Mouse (Mus musculus): ENCODE measurements around the gene Lcn12.

Lcn12 gene

DNA sequence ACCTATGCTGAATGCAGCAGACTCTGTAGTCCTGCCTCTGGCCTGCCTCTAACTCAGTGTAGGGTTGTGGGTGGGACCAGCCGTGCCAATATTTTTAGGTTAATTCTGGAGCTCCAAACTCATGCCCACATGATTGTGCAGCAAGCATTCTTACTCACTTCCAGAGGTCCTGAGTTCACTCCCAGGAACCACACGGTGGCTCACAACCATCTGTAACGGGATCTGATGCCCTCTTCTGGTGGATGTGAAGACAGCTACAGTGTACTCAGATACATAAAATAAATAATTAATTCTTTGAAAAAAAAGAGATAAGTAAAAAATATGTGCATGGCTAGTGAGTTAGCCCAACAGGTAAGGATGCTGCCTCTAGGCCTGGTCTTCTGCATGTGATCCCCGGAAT lies 2.8 kb upstream of the Lcn12 start:
- in situ Hi-C loops (cut with MboI, MseI): no loop called here

DNA sequence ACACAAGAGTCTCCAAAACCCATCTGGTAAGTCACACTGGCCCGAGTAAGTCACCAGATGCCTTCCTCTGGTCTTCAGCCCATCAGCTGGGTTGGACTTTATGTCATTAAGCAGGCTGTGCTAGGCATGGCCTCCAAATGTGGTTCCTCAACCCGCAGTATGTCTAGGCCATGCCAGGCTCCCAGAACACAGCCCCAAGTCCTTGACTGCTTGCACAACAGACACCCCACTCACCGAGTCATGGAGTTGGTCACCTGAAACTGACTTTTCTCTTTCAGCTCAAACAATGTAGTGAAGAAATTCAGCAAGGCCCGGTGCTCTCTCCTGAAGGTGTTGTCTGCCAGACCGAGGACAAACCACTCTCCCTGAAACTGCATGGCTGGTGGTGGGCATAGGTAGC lies 723 bp downstream of the Lcn12 start:
- in situ Hi-C loops (cut with MboI, MseI): no loop called here

GRCm38 (mm10) chr2:25488671-25489068 lies 5.0 kb downstream of the Lcn12 start:
- in situ Hi-C loops (cut with MboI, MseI): no loop called here

- in situ Hi-C loops (cut with MboI, MseI): no loop called here
Observed at GRCm38 (mm10) chr2:25487965-25488670, 5.6 kb downstream of the Lcn12 start.

GRCm38 (mm10) chr2:25484901-25485647 lies 8.6 kb downstream of the Lcn12 start:
- in situ Hi-C loops (cut with MboI, MseI): no loop called here

DNA sequence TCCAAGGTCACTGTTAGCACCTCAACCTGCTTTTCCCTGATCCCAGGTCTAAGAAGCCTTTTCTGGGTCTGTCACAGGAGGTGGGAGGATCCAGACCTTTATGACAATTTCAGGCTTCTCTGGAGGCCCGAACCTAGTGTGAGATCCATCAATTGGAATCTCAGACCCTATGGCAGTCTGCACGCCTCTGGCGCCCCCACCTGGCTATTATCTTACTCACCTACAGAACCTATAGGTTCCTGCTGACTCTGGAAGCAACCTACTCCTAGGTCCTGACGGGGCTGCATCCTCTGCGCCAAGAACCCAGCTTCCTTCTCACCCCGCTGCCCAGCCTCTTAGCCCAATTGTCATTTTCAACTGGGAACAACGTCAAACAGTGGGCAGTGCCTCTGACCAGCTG lies 10.7 kb downstream of the Lcn12 start:
- in situ Hi-C loops (cut with MboI, MseI): no loop called here

GRCm38 (mm10) chr2:25480541-25480940 lies 13.2 kb downstream of the Lcn12 start:
- in situ Hi-C loops (cut with MboI, MseI): no loop called here

DNA sequence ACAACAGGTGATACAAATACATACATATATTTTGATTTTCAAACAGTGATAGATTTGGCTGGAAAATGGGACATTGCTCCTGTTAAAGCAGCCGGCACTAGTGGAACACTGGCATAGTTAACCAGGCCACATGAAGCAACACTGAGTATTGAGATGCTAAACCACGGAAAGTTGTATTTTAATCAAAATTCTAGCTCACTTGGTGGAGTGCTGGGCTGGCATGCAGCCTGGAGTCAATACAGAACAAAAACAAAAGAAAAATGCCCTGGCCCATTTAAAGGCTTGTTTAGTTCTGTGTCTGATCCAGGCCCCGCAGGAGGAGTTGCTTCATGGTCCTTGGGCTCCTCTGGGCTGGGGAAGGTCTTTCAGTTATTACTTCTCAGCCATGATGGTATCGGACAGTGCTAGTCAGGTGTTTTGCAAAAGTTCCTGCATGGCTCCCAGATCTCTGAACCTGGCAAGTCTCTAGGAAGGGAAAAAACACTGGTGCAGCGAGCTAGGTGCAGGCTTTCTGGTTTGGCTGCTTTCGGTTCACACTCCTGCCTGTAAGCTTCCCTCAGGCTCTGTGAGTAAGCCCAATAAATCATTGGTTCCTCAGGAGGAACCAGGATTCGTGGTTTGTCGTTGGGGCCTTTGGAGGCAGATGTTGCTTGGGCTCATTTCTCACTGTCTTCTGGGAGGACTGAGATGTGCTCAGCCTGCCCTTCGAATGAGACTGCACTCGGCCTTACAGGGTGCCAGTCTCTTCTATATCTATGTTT lies 14.0 kb downstream of the Lcn12 start:
- in situ Hi-C loops (cut with MboI, MseI): loop anchor here (5.0 kb wide), 1 partner anchor 47 kb away; no protein-coding TSS in a partner anchor

DNA sequence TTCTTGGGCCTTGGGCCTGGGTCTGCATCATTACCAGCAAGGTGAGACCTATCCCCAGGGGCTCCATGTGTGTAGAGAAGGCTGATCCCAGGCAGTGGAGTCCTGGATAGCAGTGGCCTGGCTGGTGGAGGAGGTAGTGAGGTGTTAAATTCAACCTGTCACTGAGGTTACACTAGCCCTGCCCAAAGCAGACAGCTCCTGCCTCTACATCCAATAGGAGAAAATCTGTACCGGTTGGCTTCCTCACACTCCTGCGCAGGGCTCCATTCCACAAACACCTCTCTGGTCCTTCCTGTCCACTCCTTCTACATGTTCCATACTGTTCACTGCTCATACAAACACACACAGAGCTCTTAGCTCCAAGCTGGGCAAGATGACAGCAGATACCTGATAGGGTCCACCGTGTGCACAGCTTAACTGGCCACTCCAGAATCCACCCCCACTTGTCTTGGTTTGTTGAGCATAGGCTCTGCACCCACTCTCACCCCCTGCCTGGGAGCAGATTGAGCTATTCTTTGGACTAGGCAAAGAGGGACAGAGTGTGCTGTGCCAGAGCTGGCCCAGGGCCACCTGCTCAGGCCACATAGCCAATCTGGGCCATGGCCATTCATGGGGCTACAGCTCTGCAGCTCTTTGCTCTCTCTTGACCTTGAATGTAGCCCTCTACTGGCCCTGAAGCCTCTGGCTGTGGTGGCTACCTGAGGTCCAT lies 15.6 kb downstream of the Lcn12 start:
- in situ Hi-C loops (cut with MboI, MseI): loop anchor here (5.0 kb wide), 1 partner anchor 46 kb away; no protein-coding TSS in a partner anchor

- in situ Hi-C loops (cut with MboI, MseI): loop anchor here (5.0 kb wide), 1 partner anchor 45 kb away; no protein-coding TSS in a partner anchor
Observed at GRCm38 (mm10) chr2:25477541-25477940, 16.2 kb downstream of the Lcn12 start.

DNA sequence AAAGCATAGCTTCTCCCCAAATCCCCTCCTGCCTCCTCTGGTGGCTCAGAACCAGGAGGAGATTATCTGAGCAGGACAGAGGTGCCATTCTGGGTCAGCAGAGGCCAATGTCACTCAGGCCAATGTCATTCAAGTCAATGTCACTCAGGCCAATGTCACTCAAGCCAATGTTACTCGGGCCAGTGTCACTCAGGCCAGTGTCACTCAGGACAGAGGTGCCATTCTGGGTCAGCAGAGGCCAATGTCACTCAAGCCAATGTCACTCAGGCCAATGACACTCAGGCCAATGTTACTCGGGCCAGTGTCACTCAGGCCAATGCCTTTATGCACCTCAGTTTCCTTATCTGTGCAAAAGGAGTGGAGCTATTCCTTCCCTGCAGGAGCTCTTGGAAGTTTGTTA lies 21.2 kb downstream of the Lcn12 start:
- in situ Hi-C loops (cut with MboI, MseI): no loop called here

DNA sequence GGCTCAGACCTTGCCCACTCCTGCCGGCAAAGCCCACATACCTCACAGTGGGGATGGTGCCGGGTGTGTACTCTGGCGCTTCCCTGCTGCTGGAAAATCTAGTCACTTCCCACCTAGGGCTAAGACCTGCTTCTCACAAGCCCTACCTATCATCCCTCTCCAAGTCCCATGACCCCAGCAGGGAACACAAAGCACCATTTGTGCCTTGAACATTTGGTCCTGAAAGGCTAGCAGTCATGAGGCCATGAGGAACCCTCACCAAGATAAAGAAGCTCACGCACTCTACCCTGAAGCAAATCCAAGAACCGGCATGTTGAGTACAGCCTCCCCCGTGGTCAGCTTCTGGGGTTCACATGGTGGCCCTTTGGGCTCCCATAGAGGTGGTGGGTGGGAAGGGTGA lies 23.7 kb downstream of the Lcn12 start, which contains the start of gene Ptgds:
TSS of gene Ptgds (minus strand) at position 78 of the 400 bp plus-strand sequence.
- in situ Hi-C loops (cut with MboI, MseI): no loop called here

DNA sequence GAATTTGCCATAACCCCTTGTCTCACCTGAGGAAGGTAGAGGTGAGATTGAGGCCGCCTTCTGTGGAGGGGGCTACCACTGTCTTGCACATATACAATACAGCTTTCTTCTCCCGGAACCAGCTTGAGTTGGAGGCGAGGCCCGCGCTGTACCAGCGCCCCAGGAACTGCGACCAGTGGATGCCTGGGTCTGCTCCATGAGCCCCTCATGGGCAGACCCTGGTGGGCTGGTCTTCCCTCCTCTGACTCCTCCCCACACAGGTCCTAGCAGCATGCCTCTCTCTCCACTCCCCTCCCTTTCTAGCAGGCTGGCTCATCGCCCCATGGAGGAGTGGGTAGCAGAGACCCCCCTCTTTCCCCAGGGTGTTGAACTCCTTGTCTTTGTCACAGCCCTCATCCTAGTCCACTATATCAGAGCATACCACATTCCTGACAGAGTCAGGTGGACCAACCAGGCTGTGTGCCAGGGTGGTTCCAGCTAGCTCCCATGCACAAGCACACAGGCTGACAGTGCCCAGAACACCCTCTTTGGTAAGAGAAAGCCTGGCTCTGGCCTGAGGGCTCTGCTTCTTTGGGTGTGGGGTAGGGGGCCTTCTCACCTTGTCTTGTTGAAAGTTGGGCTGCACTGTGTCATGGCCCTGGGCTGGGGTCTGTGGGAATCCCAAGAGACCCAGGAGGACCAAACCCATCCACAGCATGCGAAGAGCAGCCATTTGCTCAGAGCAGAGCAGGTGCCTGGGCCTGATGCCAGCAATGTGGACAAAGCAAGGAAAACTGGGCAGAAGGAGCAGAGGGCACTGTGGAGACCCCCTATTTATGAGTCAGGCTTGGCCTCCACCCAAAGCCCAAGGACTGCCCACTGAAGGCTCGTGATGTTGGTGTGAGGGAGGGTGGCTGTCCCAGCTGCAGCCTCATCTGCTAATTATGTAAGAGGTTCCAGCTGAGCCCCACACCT lies 24.5 kb downstream of the Lcn12 start:
- in situ Hi-C loops (cut with MboI, MseI): no loop called here

DNA sequence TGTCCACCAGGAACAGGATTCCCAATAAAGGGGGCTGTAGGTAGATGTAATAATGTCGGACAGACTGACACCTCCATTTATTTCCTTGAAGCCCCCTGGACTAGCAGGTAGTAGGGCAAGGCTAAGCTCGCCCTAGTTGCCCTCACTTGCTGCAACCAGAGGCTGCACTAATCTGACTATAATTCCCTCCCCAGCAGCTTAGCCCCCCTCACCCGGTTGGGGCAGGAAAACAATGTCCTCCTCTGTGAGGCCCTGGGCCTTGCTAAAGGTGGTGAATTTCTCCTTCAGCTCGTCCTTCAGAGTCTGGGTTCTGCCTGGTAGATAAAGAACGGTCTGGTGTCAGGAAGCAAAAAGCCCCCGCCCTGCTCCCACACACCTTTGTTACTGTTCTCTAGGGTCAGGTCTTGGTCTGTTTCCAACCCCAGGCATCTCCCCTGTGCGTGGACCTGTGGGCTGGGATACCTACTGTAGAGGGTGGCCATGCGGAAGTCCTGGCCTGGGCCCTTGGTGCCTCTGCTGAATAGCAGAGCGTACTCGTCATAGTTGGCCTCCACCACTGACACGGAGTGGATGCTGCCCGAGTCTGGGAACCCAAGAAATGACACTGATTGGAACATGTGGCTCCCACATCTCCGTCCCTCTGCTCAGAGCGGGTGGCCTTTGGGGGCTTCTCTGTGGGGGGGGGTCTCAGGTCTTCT lies 26.0 kb downstream of the Lcn12 start:
- in situ Hi-C loops (cut with MboI, MseI): no loop called here

DNA sequence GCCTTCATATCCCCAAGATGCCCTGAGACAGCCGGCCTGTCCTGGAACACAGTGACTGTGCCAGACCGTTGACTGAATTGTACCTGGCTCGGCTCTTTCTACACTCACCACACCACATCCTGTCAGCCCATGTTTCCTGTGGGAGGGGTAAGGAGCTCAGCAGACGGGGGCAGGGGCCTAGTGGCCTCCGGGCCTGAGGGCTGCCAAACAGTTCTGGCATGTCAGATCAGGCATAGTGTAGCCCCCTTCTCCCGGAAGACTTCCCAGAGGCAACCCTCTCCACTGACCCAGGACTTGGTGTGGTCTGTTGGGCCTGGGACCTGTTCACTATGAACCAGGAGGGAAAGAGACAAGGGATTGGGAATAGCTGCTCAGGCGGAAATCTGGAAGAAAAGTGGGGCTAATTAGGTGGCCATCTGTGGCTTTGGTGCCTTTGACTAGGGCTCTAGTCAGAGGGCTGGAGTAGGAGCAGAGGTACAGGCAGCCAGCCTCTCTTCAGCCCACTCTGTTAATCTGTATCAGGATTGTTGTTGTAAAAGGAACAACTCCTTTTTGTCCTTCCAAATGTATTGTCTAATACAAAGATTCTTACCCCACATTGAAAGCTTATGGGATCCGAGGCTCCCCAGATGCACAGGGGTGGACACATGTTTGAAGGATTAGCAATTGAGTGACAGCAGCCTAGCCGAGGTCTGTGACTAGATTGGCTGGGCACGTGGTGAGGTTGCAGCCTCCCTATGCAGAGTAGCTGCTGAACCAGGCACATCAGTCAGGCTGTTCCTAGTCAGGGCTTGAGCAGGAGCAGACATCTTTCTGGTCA lies 27.7 kb downstream of the Lcn12 start:
- in situ Hi-C loops (cut with MboI, MseI): no loop called here

- in situ Hi-C loops (cut with MboI, MseI): no loop called here
Observed at GRCm38 (mm10) chr2:25465256-25465655, 28.5 kb downstream of the Lcn12 start.

DNA sequence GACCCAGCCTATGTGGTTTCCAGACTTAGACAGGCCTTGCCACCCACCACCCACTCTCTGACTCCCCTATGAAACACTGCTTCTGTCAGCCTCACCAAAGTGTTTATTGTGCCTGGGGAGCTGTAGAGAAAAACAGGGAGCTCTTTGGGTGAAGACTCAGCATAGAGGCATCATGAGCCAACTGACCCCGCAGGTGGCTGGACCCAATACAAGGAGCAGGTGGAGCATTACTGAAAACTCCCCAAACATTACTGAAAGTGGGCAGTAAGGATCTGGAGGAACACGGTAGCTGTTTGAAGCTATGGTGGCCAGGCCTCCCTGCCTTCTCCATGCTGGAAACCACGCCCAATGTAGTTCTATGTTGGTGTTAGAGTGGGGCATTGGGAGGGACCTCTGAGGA lies 30.1 kb downstream of the Lcn12 start:
- in situ Hi-C loops (cut with MboI, MseI): no loop called here

DNA sequence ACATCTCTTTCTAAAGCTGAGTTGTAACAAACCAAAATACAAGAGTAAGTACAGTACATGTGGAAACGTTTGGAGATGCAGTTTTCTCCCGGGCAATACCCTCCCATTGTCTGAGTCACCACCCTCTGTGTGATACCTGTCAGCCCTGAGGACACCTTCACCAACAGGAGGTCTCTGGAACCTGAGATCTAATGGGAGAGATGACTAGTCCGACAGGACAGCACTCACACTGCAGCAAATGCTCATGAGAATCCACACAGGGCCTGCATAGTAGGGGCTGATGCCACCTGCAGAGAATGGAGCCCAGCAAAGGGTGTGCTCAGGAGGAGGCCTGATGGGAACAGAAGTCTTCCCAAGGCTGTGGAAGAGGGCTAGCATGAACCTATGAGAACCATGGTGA lies 32.3 kb downstream of the Lcn12 start:
- in situ Hi-C loops (cut with MboI, MseI): no loop called here

Data from T-helper 1 cell (primary cell).